Mouse (Mus musculus) liver, embryonic 15.5 days (tissue): Measurements from ENCODE around the gene Mgst2. TPM values are rescaled to one million over a fixed set of nuclear protein-coding genes. Genes with fewer than 3 reads are reported as not detected.

Experiments
- ATAC-seq: fragments of 200-750 bp; cut with Nextera tagmentation; 2 replicates; pipeline ENCODE4 v1.8.0; 2017; ENCODE audit warnings: moderate number of reproducible peaks, mild to moderate bottlenecking, moderate library complexity; ENCODE audit not compliant: insufficient read depth
- H3K27ac ChIP-seq: fragments of 300-500 bp; sonication (generic); replicated peaks from 2 replicates; pipeline ENCODE4 v1.5.1; 2015; ENCODE audit warnings: mild to moderate bottlenecking, inconsistent platforms
- H3K27me3 ChIP-seq: fragments of 300-500 bp; sonication (generic); 2 replicates; pipeline ENCODE4 v1.6.1; 2015; ENCODE audit warnings: mild to moderate bottlenecking, inconsistent platforms
- H3K36me3 ChIP-seq: fragments of 300-500 bp; sonication (generic); replicated peaks from 2 replicates; pipeline ENCODE4 v1.6.1; 2015; ENCODE audit warnings: moderate library complexity, mild to moderate bottlenecking, inconsistent platforms
- H3K4me1 ChIP-seq: fragments of 300-500 bp; sonication (generic); replicated peaks from 2 replicates; pipeline ENCODE4 v1.6.1; 2015; ENCODE audit warnings: inconsistent platforms
- H3K4me2 ChIP-seq: fragments of 300-500 bp; sonication (generic); 2 replicates; pipeline ENCODE4 v1.6.1; 2015; ENCODE audit warnings: moderate library complexity, mild to moderate bottlenecking, inconsistent platforms
- H3K4me3 ChIP-seq: fragments of 300-500 bp; sonication (generic); replicated peaks from 2 replicates; pipeline ENCODE4 v1.5.1; 2015; ENCODE audit warnings: mild to moderate bottlenecking, inconsistent platforms
- H3K9ac ChIP-seq: fragments of 300-500 bp; sonication (generic); 2 replicates; pipeline ENCODE4 v1.6.1; 2015; ENCODE audit warnings: moderate library complexity, mild to moderate bottlenecking, inconsistent platforms
- H3K9me3 ChIP-seq: fragments of 300-500 bp; sonication (generic); replicated peaks from 2 replicates; pipeline ENCODE4 v1.6.1; 2016; ENCODE audit warnings: inconsistent platforms
- WGBS: fragments of 180-500 bp; shearing (Covaris S2); methylation state at CpG from one replicate; pipeline ENCODE4 v1.1.7; 2015; ENCODE audit warnings: mixed read lengths; ENCODE audit not compliant: insufficient replicate concordance; 5-methylcytosine and 5-hydroxymethylcytosine counted together
- polyA plus RNA-seq: library from polyadenylated mRNA; unstranded; fragments of >200 nt; fragmentation: Nextera tagmentation; extraction: Ambion mirVana; gene quantifications from 2 replicates; pipeline ENCODE4 v1.2.1, GENCODE M21; 2015

Gene Mgst2
- polyA plus RNA-seq, 1 experiment from 2014 or later: 24.4 TPM

GRCm38 (mm10) chr3:51717455-51717854 is 57.3 kb downstream of the Mgst2 start:
- Histone ChIP-seq H3K4me2 (no peak overlapping the region), H3K4me1 (peaks cover 25% of the 10 kb centered on the region), H3K36me3 (no peaks in the 10 kb centered on the region), H3K27ac (no peak overlapping the region), H3K4me3 (no peak overlapping the region), H3K9me3 (no peaks in the 10 kb centered on the region), H3K9ac (no peak overlapping the region), H3K27me3 (no peaks in the 10 kb centered on the region)
- WGBS: 64% methylated on average over 3 of the region's 3 CpGs
- ATAC-seq: no peak

- H3K9ac ChIP-seq: no peak overlapping the region
- no peaks in the 10 kb centered on the region for H3K27me3 ChIP-seq
- no peaks in the 10 kb centered on the region for H3K9me3 ChIP-seq
- ATAC-seq: no peak
- H3K4me2 ChIP-seq: no peak overlapping the region
- no peak overlapping the region for H3K4me3 ChIP-seq
- peaks cover 21% of the 10 kb centered on the region for H3K4me1 ChIP-seq
- no peak overlapping the region for H3K27ac ChIP-seq
- H3K36me3 ChIP-seq: no peaks in the 10 kb centered on the region
- 63% methylated on average over 4 of the region's 4 CpGs for WGBS
These were observed 57.7 kb downstream of the Mgst2 start for GRCm38 (mm10) chr3:51717909-51718308.

- H3K27ac ChIP-seq: no peak overlapping the region
- WGBS: 73% methylated on average over 3 of the region's 3 CpGs
- ATAC-seq: no peak
- H3K9me3 ChIP-seq: no peaks in the 10 kb centered on the region
- H3K4me3 ChIP-seq: no peak overlapping the region
- no peaks in the 10 kb centered on the region for H3K36me3 ChIP-seq
- H3K4me1 ChIP-seq: peaks cover 9% of the 10 kb centered on the region
- H3K4me2 ChIP-seq: no peak overlapping the region
- H3K27me3 ChIP-seq: no peaks in the 10 kb centered on the region
- no peak overlapping the region for H3K9ac ChIP-seq
These were observed 59.2 kb downstream of the Mgst2 start for GRCm38 (mm10) chr3:51719373-51719772.

- H3K4me1 ChIP-seq: peaks cover 3% of the 10 kb centered on the region
- no peak overlapping the region for H3K9ac ChIP-seq
- H3K27me3 ChIP-seq: no peaks in the 10 kb centered on the region
- H3K4me3 ChIP-seq: no peak overlapping the region
- 30% methylated on average over 1 of the region's 1 CpGs for WGBS
- ATAC-seq: no peak
- H3K9me3 ChIP-seq: no peaks in the 10 kb centered on the region
- H3K4me2 ChIP-seq: no peak overlapping the region
- no peak overlapping the region for H3K27ac ChIP-seq
- no peaks in the 10 kb centered on the region for H3K36me3 ChIP-seq
These were observed 59.8 kb downstream of the Mgst2 start for GRCm38 (mm10) chr3:51719982-51720381.

GRCm38 (mm10) chr3:51726257-51726656 is 66.1 kb downstream of the Mgst2 start:
- Histone ChIP-seq H3K4me1 (peaks cover 53% of the 10 kb centered on the region), H3K4me3 (no peak overlapping the region), H3K27ac (peak overlapping the region; percentile 46), H3K36me3 (no peaks in the 10 kb centered on the region), H3K4me2 (no peak overlapping the region), H3K9me3 (no peaks in the 10 kb centered on the region), H3K27me3 (no peaks in the 10 kb centered on the region), H3K9ac (no peak overlapping the region)
- ATAC-seq: no peak
- 36% methylated on average over 6 of the region's 6 CpGs for WGBS

GRCm38 (mm10) chr3:51727487-51727886 is 67.3 kb downstream of the Mgst2 start:
- ATAC-seq: no peak
- WGBS: 34% methylated on average over 3 of the region's 3 CpGs
- H3K9ac ChIP-seq: no peak overlapping the region

GRCm38 (mm10) chr3:51727968-51728367 is 67.8 kb downstream of the Mgst2 start:
- Histone ChIP-seq H3K27me3 (no peaks in the 10 kb centered on the region), H3K4me3 (peak overlapping the region; percentile 36), H3K4me1 (peaks cover 64% of the 10 kb centered on the region), H3K9ac (peak overlapping the region; percentile 43; the same call in 1 of the 2 replicates), H3K4me2 (peak overlapping the region; percentile 70), H3K27ac (peak overlapping the region; percentile 94), H3K9me3 (no peaks in the 10 kb centered on the region), H3K36me3 (no peaks in the 10 kb centered on the region)
- ATAC-seq: peak; percentile 76
- 10% methylated on average over 8 of the region's 8 CpGs for WGBS

More at GRCm38 (mm10) chr3:51727487-51727886, 67.3 kb downstream of the Mgst2 start:
- Histone ChIP-seq H3K4me2 (peak overlapping the region; percentile 70), H3K27me3 (no peaks in the 10 kb centered on the region), H3K27ac (peak overlapping the region; percentile 94), H3K4me3 (no peak overlapping the region), H3K4me1 (peaks cover 59% of the 10 kb centered on the region), H3K36me3 (no peaks in the 10 kb centered on the region), H3K9me3 (no peaks in the 10 kb centered on the region)

- 9% methylated on average over 12 of the region's 12 CpGs for WGBS
- peak overlapping the region; percentile 36 for H3K4me3 ChIP-seq
- peak; percentile 98 for ATAC-seq
- H3K9ac ChIP-seq: peak overlapping the region; percentile 43; the same call in 1 of the 2 replicates
- H3K4me1 ChIP-seq: peaks cover 69% of the 10 kb centered on the region
- no peaks in the 10 kb centered on the region for H3K27me3 ChIP-seq
- H3K36me3 ChIP-seq: no peaks in the 10 kb centered on the region
- no peaks in the 10 kb centered on the region for H3K9me3 ChIP-seq
- H3K27ac ChIP-seq: peak overlapping the region; percentile 94
- H3K4me2 ChIP-seq: peak overlapping the region; percentile 70
These were observed 68.3 kb downstream of the Mgst2 start for GRCm38 (mm10) chr3:51728456-51728855.

GRCm38 (mm10) chr3:51729109-51729918 is 69.2 kb downstream of the Mgst2 start:
- Histone ChIP-seq H3K36me3 (no peaks in the 10 kb centered on the region), H3K9me3 (no peaks in the 10 kb centered on the region), H3K4me2 (peak overlapping the region; percentile 70), H3K27ac (peak overlapping the region; percentile 94), H3K4me3 (peak overlapping the region; percentile 36; the same call in 1 of the 2 replicates), H3K27me3 (no peaks in the 10 kb centered on the region), H3K4me1 (peaks cover 74% of the 10 kb centered on the region), H3K9ac (peak overlapping the region; percentile 35; the same call in 1 of the 2 replicates)
- 55% methylated on average over 14 of the region's 14 CpGs for WGBS
- no peak for ATAC-seq

GRCm38 (mm10) chr3:51730662-51731061 is 70.5 kb downstream of the Mgst2 start:
- Histone ChIP-seq H3K4me1 (peaks cover 70% of the 10 kb centered on the region), H3K27me3 (no peaks in the 10 kb centered on the region), H3K36me3 (no peaks in the 10 kb centered on the region), H3K9ac (no peak overlapping the region), H3K4me2 (no peak overlapping the region), H3K9me3 (no peaks in the 10 kb centered on the region), H3K4me3 (no peak overlapping the region), H3K27ac (no peak overlapping the region)
- ATAC-seq: no peak
- WGBS: 56% methylated on average over 7 of the region's 7 CpGs

GRCm38 (mm10) chr3:51731949-51732636 is 71.9 kb downstream of the Mgst2 start:
- H3K4me1 ChIP-seq: peaks cover 58% of the 10 kb centered on the region
- no peak overlapping the region for H3K9ac ChIP-seq
- H3K27ac ChIP-seq: no peak overlapping the region
- ATAC-seq: no peak
- H3K9me3 ChIP-seq: no peaks in the 10 kb centered on the region
- no peaks in the 10 kb centered on the region for H3K36me3 ChIP-seq
- H3K4me3 ChIP-seq: no peak overlapping the region
- 82% methylated on average over 16 of the region's 16 CpGs for WGBS
- no peaks in the 10 kb centered on the region for H3K27me3 ChIP-seq
- no peak overlapping the region for H3K4me2 ChIP-seq
